Mouse (Mus musculus) kidney, postnatal 10 days (tissue): ENCODE results near the gene Rad18.

Experiments used
- DNase-seq: peaks from one replicate; pipeline ENCODE4 v3.0.0; 2021; ENCODE audit warnings: mixed read lengths

Rad18 gene

GRCm38 (mm10) chr6:112684065-112684464 lies 12.4 kb downstream of the Rad18 start:
- DNase-seq: no peak

GRCm38 (mm10) chr6:112632071-112632470 lies 64.4 kb downstream of the Rad18 start:
- DNase-seq: no peak

GRCm38 (mm10) chr6:112630291-112630690 lies 66.2 kb downstream of the Rad18 start:
- no peak for DNase-seq

- DNase-seq: no peak
Measured at GRCm38 (mm10) chr6:112628301-112628700, 68.2 kb downstream of the Rad18 start.

GRCm38 (mm10) chr6:112622321-112622720 lies 74.2 kb downstream of the Rad18 start:
- no peak for DNase-seq

GRCm38 (mm10) chr6:112620027-112620426 lies 76.5 kb downstream of the Rad18 start:
- DNase-seq: no peak

- DNase-seq: no peak
Measured at GRCm38 (mm10) chr6:112617728-112618318, 78.7 kb downstream of the Rad18 start.

- DNase-seq: no peak
Measured at GRCm38 (mm10) chr6:112609027-112609426, 87.5 kb downstream of the Rad18 start.

GRCm38 (mm10) chr6:112603866-112604265 lies 92.6 kb downstream of the Rad18 start:
- DNase-seq: no peak

- DNase-seq: no peak
Measured at GRCm38 (mm10) chr6:112594971-112595370, 101.5 kb downstream of the Rad18 start.

GRCm38 (mm10) chr6:112587912-112588311 lies 108.6 kb downstream of the Rad18 start:
- no peak for DNase-seq

- no peak for DNase-seq
Measured at GRCm38 (mm10) chr6:112586999-112587398, 109.5 kb downstream of the Rad18 start.

GRCm38 (mm10) chr6:112584961-112585360 lies 111.5 kb downstream of the Rad18 start:
- DNase-seq: no peak

GRCm38 (mm10) chr6:112582022-112582421 lies 114.5 kb downstream of the Rad18 start:
- DNase-seq: no peak

GRCm38 (mm10) chr6:112577198-112577597 lies 119.3 kb downstream of the Rad18 start:
- no peak for DNase-seq

GRCm38 (mm10) chr6:112574558-112574957 lies 121.9 kb downstream of the Rad18 start:
- DNase-seq: no peak

GRCm38 (mm10) chr6:112570413-112570812 lies 126.1 kb downstream of the Rad18 start:
- no peak for DNase-seq
